Mouse (Mus musculus) T-helper 1 cell (primary cell): ENCODE measurements around the gene Vcp.

Experiments used
- in situ Hi-C: fragments of 300-600 bp; cut with MboI, MseI; formaldehyde crosslinking; loops from one replicate; pipeline ENCODE4 v1.15.1; 2025; ENCODE audit warnings: high pct_unique_total_duplicates

Vcp gene

DNA sequence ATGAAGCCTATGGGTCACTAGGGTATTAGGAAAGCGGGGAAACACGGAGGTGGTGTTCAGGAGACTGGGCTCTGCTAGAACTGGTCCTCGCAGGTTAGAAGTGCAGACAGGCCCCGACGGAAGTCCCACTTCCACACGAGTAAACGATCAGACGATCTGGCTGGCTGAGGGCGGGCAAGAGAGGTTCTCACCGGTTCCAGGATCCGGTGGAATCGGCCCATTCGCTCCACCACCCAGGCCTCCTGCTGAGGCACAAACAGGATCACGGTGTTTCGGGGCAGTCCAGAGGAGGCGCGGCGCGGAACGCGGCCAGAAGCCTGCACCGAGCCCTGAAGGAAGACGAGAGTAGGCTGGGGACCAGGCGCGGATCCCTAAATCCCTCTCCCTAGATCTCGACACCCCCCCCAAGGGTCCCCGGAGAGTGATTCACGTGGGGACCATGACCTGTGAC, 30.5 kb upstream of the Vcp start:
- in situ Hi-C loops = loop anchor here (25.0 kb wide), 1 partner anchor 1469 kb away; the partner anchor contains the start of genes Dnaic1 and Fam219a

DNA sequence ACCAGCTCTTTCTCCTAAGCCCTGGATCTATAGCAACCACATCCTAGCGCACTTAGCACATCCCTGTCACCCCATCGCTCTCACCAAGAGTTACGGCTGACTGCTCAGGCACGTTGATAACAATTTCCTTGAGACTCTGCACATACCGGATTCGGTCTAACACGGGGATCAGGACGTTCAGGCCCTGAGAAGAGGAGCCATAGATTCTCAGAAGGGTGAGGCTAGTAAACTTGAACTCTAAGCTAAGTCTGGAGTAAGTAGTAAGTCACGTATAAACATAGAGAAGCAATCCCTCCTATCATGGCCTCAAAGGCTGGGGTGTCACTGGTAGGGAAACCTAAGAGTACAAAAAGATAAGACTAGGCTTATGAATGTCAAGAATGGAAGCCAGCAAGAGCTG, 30.0 kb upstream of the Vcp start:
- in situ Hi-C loops = loop anchor here (25.0 kb wide), 1 partner anchor 1468 kb away; the partner anchor contains the start of genes Dnaic1 and Fam219a

DNA sequence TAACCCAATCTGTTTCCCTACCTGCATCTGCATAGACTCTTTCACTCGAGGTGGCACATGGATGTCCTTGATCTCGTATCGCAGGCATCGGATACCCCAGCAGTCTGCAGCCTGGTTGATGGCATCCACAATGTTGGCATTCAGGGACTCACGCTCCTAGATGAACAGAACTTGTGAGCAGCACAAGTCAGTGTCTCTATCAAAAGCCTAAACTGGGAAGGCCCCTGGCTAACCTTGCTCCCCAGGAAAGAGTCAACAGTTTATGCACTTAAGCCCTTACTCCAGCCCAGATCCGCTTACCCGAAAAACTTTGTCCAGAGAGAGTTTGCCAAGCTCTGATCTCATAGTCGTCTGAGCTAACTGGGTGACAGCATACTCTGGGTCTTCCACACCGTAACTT, 29.4 kb upstream of the Vcp start:
- in situ Hi-C loops = loop anchor here (25.0 kb wide), 1 partner anchor 1467 kb away; the partner anchor contains the start of genes Dnaic1 and Fam219a

DNA sequence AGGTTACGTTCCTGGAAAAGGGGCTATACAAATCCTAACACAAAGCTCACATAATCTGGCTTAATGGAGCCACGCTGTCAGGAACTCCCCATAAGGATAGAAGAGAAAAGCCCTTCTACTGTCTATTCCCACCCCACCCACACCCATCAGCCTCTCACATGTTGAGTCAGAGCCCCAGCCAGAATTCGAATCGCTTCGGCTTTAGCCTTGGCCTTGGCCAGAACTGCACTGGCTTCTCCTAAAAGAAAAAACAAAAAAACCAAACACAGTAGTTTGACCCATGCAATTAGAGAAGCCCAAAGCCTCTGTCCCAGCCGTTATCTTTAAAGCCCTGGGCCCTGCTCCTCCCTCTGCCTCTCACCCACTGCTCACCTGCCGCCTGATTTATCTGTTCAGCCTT, 28.8 kb upstream of the Vcp start:
- in situ Hi-C loops = loop anchor here (25.0 kb wide), 1 partner anchor 1467 kb away; the partner anchor contains the start of genes Dnaic1 and Fam219a

DNA sequence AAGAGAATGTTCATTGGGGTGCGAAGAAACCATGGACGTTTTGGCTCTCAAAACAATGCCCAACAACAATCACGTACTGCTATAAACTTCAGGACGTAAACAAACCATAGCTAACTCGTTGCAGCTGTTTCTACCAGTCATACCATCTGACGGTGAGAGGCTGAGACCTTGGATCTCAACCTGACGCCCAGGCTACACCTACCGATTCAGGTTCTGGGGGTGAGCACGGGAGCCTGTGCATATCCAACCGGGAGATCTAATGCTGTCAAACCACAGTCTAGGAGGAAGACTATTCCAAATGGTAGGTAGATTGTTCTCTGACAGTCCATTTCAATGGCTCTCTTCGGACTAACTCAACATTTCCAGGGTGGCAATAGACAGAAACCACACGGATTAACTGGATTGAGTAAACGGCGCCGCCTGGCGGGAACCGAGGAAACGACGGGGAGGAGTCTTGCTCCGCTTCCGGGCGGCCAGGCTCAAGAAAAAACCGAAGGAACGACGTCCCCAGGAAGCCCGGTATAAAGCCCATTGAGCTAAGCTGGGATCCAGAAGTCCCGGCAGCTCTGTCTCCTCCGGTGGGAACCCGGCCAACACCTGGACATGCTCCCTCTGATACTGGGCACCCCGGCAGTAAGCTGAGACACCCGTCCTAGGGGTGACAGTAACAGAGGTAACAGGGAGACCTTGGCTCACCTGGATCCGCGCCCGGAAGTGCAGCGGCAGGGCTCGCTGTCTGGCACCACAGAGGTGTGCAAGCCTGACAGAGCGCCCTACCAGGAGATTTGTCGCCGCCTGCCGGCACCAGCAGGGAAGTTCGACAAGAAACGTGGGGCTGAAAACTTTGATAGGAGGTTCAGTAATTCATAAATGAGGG, 25.0 kb upstream of the Vcp start, which contains the start of gene Pigo:
TSS of gene Pigo (minus strand) at position 736 of the 877 bp plus-strand sequence.
- in situ Hi-C loops = loop anchor here (25.0 kb wide), 1 partner anchor 1463 kb away; the partner anchor contains the start of genes Dnaic1 and Fam219a

DNA sequence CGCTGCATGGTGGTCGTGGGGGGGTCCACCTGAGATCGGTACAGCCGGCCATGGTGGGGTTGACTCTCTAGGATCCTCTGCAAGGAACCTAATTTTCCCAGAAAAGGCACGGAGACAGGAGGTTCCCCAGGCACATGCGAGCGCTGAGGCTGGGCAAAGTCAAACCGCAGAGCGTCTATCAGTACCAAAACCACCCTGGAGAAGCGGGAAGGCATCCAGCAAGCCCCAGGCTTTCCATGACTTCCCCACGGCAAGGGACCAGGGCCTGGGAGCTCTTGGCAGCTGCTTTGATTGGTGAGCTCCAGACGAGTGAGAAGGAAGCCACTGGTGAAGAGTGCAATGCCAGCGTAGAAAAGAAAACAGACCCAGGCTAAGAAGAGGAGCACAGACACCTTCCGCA, 24.4 kb upstream of the Vcp start:
- in situ Hi-C loops = loop anchor here (25.0 kb wide), 1 partner anchor 1462 kb away; the partner anchor contains the start of genes Dnaic1 and Fam219a

DNA sequence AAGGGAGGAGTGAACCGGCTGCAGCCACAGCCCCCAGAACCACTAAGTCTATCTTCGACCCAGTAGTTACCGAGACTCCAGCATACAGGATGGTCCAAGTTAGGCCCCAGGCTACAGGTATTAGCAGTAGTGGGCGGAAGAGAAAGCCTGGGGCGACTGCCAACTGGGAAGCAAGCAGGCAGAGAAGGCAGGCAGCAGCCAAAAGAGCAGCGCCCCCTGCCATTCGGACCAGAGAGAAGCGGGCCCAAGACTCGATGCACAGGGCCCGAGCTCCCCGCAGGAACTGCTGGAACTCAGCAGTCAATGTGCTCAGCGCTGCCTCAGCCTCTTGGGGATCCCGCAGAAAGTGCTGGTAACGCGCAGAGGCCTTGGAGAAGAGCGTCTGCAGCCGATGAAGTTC, 21.0 kb upstream of the Vcp start:
- in situ Hi-C loops = no loop called here

DNA sequence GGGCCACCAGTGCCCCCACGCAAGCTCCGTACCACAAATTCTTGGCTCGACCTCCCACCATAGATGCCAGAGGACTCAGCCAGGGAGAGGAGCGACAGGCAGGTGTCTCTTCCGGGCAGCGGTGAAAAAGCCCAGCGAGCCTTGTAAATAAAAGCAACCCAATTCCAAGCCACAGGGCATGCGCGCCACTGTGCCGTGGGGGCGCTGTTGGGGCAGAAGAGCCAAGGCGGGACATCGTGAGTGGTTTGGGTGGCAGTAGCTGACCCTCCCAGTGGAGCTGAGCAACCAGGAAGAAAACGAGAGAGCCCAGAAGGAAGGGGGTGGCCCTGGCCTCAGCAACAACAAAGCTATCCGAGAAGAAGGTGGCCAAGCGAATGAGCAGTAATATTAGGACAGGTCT, 20.6 kb upstream of the Vcp start:
- in situ Hi-C loops = no loop called here

DNA sequence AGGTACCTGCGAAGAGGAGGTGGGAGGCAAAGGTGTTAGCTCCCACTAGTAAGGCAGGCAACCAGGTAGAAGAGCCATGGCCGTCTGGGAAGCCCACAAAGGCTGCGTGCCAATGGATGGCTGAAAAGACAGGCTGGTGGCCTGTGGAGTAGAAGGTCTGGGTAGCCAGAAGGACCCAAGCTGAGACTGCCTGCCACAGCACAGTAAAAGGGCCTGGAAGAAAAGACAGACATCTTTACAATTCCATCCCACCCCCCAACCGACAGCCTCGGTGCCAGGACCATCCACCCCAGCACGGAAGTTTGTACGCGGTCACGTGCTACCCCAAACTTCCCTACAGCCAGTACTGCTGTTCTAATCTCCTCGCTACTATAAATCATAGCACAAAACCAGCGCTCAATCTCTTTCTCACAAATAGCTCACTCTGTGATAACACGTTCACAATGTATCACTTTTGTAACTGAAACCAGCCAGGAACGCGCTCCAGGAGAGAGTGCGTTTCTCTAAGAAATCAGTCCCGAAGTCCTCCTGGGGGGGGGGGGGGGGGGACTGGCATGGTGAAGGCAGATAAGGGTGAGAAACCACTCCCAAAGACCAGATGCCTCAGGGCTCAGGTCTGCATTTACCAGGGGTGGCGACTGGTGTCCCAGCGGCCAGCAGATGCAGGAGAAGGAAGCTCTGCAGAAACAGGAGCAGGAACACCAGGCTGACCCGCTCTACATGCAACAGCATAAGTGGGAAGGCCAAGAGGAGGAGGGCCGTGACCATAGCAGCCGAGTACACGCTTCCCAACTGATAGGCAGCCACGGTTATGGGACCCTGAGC, 19.5 kb upstream of the Vcp start:
- in situ Hi-C loops = loop anchor here (10.0 kb wide), 2 partner anchors 945 to 1675 kb away; partner anchors contain the start of gene Ubap1

DNA sequence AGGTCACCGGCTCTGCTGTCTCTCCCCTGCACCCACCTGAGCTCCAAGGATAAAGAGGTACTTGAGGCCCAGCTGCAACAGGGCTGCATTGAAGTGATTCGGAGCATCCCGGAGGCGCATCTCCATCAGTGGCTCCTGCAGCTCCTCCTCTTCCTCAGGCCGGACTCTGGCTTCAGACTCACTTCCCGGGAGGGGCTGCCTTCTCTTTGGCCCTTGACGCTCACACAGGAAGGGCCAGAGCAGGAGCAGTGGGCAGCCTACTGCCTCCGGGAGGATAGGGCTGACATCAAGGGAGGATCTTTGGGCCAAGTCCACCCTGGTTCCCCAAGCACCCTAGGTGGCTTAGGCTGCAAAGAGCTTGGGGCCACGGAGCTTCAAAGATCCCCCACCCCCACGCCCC, 18.9 kb upstream of the Vcp start:
- in situ Hi-C loops = loop anchor here (10.0 kb wide), 2 partner anchors 946 to 1674 kb away; partner anchors contain the start of gene Ubap1

DNA sequence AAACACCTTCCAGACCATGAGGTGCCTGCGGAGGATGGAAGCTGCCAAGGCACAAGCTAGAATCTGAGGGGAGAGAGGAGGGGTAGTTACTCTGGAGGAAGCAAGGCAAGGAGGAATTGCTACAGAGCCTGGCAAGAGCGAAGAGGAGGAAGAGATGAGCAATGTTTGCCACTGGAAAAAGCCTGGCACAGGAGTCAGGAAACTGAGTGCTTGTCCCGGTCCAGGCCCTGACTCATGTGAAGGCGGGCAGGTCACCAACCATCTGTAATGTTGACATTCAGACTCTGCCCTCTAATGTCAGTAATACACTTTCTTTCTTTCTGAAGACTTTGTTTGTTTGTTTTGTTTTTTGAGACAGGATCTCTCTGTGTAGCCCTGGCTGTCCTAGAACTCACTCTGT, 17.8 kb upstream of the Vcp start:
- in situ Hi-C loops = loop anchor here (10.0 kb wide), 2 partner anchors 947 to 1673 kb away; partner anchors contain the start of gene Ubap1

DNA sequence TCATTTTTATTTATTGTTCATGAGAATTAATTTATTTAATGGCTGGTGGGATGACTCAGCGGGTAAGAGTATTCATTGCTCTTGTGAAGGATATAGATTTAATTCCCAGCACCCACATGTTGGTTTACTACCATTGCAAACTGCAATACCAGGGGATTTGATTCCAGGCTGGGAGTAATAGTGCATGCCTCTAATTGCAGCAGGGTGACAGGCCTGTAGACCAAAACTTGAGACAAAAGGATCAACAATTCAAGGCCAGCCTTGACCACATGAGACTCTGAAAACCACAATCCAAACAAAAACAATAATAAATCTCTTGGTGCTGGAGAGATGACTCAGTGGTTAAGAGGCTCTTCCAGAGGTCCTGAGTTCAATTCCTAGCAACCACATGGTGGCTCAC, 11.8 kb upstream of the Vcp start:
- in situ Hi-C loops = loop anchor here (5.0 to 10.0 kb wide), 3 partner anchors 953 to 1740 kb away; partner anchors contain the start of gene Ubap1

DNA sequence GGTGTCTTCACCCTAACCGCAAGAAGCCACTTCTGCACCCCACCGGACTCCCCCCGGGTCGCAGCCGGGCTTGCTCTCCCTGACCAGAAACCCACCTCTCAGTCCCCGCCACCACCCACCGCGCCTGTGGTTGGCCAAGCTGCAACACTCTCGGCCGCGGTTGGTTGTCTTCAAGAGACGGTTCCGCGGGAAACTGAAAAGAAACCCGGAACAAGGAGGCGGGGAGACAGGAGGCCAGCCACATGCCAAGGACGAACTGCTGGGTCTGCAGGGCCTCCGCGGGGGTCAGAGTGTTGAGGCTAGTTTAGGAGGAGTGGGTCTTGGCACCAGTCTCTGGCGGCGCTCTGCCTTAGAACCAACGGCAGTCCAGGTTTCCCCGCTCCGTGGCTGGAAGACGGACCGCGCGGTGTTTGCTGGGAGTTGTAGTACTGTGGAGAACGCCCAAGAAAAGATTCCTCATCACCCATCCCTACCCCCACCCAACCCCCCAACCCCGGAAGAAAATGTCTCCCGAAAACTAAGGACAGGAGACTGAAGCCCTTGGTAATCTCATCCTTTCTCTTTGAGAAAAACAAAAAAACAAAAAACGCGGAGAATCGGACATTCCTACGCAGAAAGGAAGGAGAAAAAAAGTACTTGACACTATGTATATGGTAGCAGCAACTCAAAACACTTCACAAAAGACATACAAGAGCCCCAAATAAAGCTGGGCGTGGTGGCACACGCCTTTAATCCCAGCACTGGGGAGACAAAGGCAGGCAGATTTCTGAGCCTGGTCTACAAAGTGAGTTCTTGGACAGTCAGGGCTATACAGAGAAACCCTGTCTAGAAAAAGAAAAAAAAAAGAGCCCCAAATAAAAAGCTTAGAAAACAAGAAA, 10.1 kb upstream of the Vcp start, which contains the start of gene Fancg:
TSS of gene Fancg (minus strand) at position 346 of the 878 bp plus-strand sequence.
- in situ Hi-C loops = loop anchor here (5.0 to 10.0 kb wide), 3 partner anchors 954 to 1738 kb away; partner anchors contain the start of gene Ubap1

DNA sequence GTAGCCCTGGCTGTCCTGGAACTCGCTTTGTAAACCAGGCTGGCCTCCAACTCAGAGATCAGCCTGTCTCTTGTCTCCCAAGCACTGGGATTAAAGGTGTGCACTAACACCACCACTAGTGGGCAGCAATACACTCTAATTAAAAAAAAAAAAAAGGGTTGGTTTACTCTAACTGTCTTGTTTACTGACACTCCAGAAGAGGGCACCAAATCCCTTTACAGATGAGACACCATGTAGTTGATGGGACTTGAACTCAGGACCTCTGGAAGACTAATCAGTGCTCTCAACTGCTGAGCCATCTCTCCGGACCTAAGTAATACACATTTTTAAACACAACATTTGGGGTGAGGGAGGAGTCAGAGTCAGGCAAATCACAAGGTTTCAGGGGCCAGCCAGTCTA, 5.5 kb upstream of the Vcp start:
- in situ Hi-C loops = loop anchor here (10.0 kb wide), 1 partner anchor 1159 kb away; no protein-coding TSS in a partner anchor

DNA sequence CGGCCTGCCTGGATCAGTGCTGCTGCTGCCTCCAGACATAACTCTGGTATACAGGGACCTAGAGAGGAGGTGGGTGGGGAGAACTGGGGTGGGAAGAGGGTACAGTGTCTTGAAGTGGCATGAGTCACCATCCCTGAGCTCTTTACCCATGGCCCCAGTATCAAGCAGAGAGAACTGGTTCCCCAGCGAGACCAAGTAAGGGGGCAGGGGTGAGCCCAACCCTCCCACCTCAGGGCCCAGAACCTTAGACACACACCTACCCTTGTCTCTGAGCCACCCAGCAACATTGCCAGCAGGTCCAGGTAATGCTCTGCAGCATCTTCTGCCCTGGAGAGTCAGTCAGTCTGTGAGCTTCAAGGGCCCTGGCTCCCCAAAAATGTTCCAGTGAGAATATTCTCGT, 4.6 kb upstream of the Vcp start:
- in situ Hi-C loops = loop anchor here (10.0 kb wide), 1 partner anchor 1160 kb away; no protein-coding TSS in a partner anchor

DNA sequence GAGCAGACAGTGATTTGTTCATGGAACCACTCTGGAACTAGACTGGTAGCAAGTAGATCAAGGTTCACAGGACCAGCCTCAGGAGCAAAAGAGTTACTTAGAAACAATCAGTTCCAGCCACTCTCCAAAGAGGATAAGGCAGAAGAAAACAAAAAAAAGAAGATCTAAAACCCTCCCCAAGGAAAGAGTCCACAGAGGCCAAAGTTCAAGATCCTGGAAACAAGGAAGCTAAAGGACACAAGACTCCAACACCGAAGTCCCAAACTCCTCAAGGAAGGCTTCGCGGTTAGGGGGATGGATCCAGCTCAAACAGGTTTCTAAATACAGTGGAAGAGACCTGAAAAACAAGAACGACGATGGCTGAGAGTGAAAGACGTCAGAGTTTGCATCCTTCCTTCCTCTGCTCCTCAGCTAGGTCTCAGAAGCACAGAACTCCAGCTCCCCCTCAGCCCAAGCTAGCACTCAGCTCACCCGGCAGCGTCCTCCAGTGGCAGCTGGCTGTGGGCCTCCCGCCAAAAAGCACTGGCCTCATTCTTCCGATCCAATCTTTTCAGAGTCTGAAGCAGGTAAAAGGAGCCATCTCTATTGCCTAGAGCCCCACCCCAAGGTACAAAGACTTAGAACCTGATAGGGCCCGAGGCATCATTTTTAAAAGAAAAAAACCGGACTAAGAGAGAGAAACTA, 2.6 kb upstream of the Vcp start:
- in situ Hi-C loops = loop anchor here (10.0 kb wide), 1 partner anchor 1162 kb away; no protein-coding TSS in a partner anchor

DNA sequence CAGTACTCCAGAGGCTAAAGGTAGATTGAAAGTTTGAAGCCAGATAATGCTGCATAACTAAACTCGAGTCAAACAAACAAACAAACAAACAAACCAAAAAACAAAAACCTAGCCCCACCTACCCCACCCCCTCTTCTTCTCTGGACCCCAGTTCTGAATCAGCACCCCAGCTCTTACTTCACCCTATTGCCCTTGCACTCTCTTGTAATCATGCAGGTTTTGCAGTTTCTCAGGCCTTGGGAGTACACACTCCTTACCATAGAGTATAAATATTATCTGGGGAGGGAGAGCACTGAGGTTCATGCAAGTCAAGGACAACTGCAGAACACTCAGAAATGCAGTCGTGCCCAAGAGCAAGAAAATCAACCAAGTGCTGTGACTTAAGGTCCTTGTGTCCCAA, 965 bp upstream of the Vcp start:
- in situ Hi-C loops = loop anchor here (10.0 kb wide), 1 partner anchor 1164 kb away; no protein-coding TSS in a partner anchor

DNA sequence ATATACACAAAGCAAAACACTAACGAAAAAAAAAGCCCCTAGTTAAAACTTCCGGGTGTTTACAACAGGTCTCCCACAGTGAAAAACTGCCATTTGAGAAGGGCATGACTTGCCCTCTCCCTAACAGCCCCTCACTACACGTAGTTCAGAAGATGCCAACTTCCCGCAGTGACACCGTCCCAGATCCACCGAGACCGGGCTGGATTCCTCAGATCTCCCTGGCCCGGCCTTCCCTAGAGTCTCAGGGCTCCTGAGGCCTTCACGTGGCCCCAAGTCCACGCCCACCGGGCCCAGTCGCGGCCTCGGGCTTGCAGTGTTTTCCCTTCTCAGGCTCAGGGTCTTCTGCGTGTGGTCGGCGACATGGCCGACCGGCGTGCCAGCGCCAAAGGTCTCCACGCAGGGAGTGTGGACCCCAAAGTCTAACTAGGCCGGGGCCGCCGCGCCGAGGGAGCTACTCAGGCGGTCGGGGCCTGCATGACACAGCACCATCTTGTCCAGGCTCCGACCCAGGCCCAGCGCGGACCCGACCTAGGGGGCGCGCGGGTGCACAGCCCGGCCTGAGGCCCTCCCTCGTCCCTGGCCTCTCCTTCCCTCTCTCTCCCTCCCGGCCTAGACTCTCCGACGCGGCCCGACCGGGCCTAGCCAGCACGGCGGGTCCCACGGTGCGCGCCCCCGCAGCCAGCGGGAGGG, 711 bp downstream of the Vcp start:
- in situ Hi-C loops = loop anchor here (10.0 kb wide), 2 partner anchors 1165 to 2005 kb away; no protein-coding TSS in a partner anchor

DNA sequence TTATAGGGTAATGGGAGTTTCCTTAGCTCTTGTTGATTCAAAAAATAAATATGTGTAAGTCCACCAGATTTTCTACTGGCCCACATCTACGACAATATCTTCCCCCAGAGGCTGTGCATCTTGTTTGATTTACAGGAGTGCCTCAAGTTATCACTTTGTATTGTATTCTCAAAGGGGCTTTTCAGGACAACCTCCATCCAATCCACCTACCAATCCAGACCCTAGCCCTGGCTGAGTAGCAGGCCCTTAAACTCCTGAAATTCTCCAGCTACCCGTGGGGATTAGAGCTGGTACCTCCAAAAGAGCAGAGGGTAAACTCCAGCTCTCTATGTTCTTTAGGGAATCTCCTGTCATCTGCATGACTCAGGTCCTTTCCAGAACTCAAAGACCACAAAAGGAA, 2.3 kb downstream of the Vcp start:
- in situ Hi-C loops = loop anchor here (10.0 kb wide), 1 partner anchor 2003 kb away; no protein-coding TSS in a partner anchor
